19 mouse cellular contexts compared by ENCODE assay signal in genomic region chr6:50518371-50518770, GRCm38 (mm10). TPM values are rescaled to one million over a fixed set of nuclear protein-coding genes. Genes with fewer than 3 reads are reported as not detected.
A peak's percentile ranks its signal among the peaks of the same experiment; 100 is the strongest.
DNase-seq lines count a peak whose midpoint lies in the region; ATAC-seq lines count a peak whose summit lies in the region.
"Had no signal": no experiment of that assay in that cellular context is flagged by ENCODE, and none has a peak within 500 bp of the region (broad histone marks: within the 10 kb centered on the region; RNA-seq: fewer than 3 reads in every experiment).

No protein-coding gene starts in this region.

- intact Hi-C loops in left cerebral cortex, postnatal 4 days (cut with DNase I) = no loop called here

- DNase-seq in heart, adult 11 months = peak; percentile 76
- no peak for DNase-seq in heart, adult 8-10 months (ENCODE audit: low spot score)
- no peak for DNase-seq in left cerebral cortex, postnatal 4 days
- DNase-seq in urinary bladder, postnatal 25 days (ENCODE audit: low spot score) = no peak
- DNase-seq: adrenal gland, adult 8-10 months; adrenal gland, postnatal 14 days; adrenal gland, postnatal 36 days; B cell, adult 2 months; cerebellum, adult 11-12 months; cerebellum, adult 2 months; cerebellum, adult 9-10 months; cerebellum, postnatal 10 days; cerebellum, postnatal 25 days had no signal

- ATAC-seq in megakaryocyte progenitor cell, adult 5-6 weeks (replicated peaks; ENCODE audit: poor library complexity) = peak; percentile 57
- ATAC-seq: activated CD4-positive, CD25-positive, alpha-beta regulatory T cell, adult 4 months; CD4-positive, CD25-positive, alpha-beta regulatory T cell, adult 4 months; forebrain, embryonic 13.5 days; forebrain, embryonic 15.5 days; Patski had no signal

RNA-seq across cellular contexts. Expression of gene Cycs, which starts 48.0 kb away (rescaled TPM):
- total RNA-seq in heart, adult 8-10 months (2022) = 100 to 1,000 TPM; 167 to 177 (median 171) TPM
- 111 and 140 TPM in 2 replicates for total RNA-seq in megakaryocyte progenitor cell, adult 5-6 weeks (2015)
- total RNA-seq in megakaryocyte progenitor cell, adult 5-6 weeks (2017) = 135 and 142 TPM in 2 replicates
- 10 to 100 TPM; 32.3 to 35.4 TPM for total RNA-seq in left cerebral cortex, postnatal 4 days (2021)
